Mouse (Mus musculus) ES-Bruce4 (cell line): ENCODE data around the gene Iqca. TPM values are rescaled to one million over a fixed set of nuclear protein-coding genes. Genes with fewer than 3 reads are reported as not detected.
A peak's percentile ranks its signal among the peaks of the same experiment; 100 is the strongest.

Source experiments
- H3K27ac ChIP-seq: 2 replicates; pipeline ENCODE4 v1.5.1; 2012; ENCODE audit warnings: low read length, inconsistent platforms; ENCODE audit not compliant: insufficient read depth
- H3K27me3 ChIP-seq: 2 replicates; pipeline ENCODE4 v1.6.1; 2012; ENCODE audit warnings: mild to moderate bottlenecking, low read length, inconsistent platforms; ENCODE audit not compliant: control insufficient read depth, poor library complexity, insufficient read depth, severe bottlenecking
- H3K36me3 ChIP-seq: 2 replicates; pipeline ENCODE4 v1.6.1; 2012; ENCODE audit warnings: inconsistent platforms, mild to moderate bottlenecking, low read length, moderate library complexity; ENCODE audit not compliant: control insufficient read depth, poor library complexity, insufficient read depth, severe bottlenecking
- H3K4me1 ChIP-seq: one replicate; pipeline ENCODE4 v1.8.1; 2011; ENCODE audit warnings: low read length; ENCODE audit not compliant: control insufficient read depth, insufficient read depth
- H3K4me3 ChIP-seq: 2 replicates; pipeline ENCODE4 v1.5.1; 2011; ENCODE audit warnings: low read depth, mild to moderate bottlenecking, low read length
- H3K9ac ChIP-seq: 2 replicates; pipeline ENCODE4 v1.6.1; 2012; ENCODE audit warnings: low read depth, mild to moderate bottlenecking, inconsistent platforms; ENCODE audit not compliant: poor library complexity, severe bottlenecking
- H3K9me3 ChIP-seq: replicated peaks from 2 replicates; pipeline ENCODE4 v1.6.1; 2012; ENCODE audit warnings: mild to moderate bottlenecking, low read length, inconsistent platforms; ENCODE audit not compliant: control insufficient read depth, poor library complexity, insufficient read depth, severe bottlenecking
- CTCF ChIP-seq: IDR thresholded peaks from one replicate; pipeline ENCODE4 v1.8.1; 2011; ENCODE audit warnings: low read depth, low read length
- EP300 ChIP-seq: IDR thresholded peaks from 2 replicates; pipeline ENCODE4 v1.6.1; 2011; ENCODE audit warnings: low read depth, low read length; ENCODE audit not compliant: insufficient read depth
- POLR2A ChIP-seq: IDR thresholded peaks from one replicate; pipeline ENCODE4 v1.8.1; 2011; ENCODE audit warnings: low read length; ENCODE audit not compliant: insufficient read depth
- polyA plus RNA-seq: library from polyadenylated mRNA; stranded (reverse); fragments of >200 nt; gene quantifications from 2 replicates; pipeline ENCODE4 v1.2.4, GENCODE M21; 2011; ENCODE audit warnings: low read depth; ENCODE audit not compliant: missing spikeins, insufficient read depth, insufficient read length

The Iqca gene
- polyA plus RNA-seq, 1 experiment: not detected

- Histone ChIP-seq H3K27ac (no peak overlapping the region), H3K9me3 (no peaks in the 10 kb centered on the region), H3K27me3 (no peaks in the 10 kb centered on the region), H3K9ac (no peak overlapping the region), H3K4me3 (no peak overlapping the region), H3K36me3 (no peaks in the 10 kb centered on the region), H3K4me1 (no peaks in the 10 kb centered on the region)
- TF ChIP-seq POLR2A: no peak
- TF ChIP-seq EP300: no peak
- TF ChIP-seq CTCF: no peak
Observed at GRCm38 (mm10) chr1:90131982-90132381, 21.2 kb downstream of the Iqca start.

- H3K4me3 ChIP-seq: peak overlapping the region; percentile 85
- no peaks in the 10 kb centered on the region for H3K9me3 ChIP-seq
- no peaks in the 10 kb centered on the region for H3K27me3 ChIP-seq
- H3K27ac ChIP-seq: no peak overlapping the region
- no peaks in the 10 kb centered on the region for H3K36me3 ChIP-seq
- no peaks in the 10 kb centered on the region for H3K4me1 ChIP-seq
- H3K9ac ChIP-seq: no peak overlapping the region
- TF ChIP-seq POLR2A: no peak
- no peak for TF ChIP-seq EP300
- no peak for TF ChIP-seq CTCF
Observed at GRCm38 (mm10) chr1:90124561-90124960, 28.6 kb downstream of the Iqca start.

- Histone ChIP-seq H3K9me3 (no peaks in the 10 kb centered on the region), H3K27me3 (no peaks in the 10 kb centered on the region), H3K4me3 (no peak overlapping the region), H3K9ac (no peak overlapping the region), H3K4me1 (no peaks in the 10 kb centered on the region), H3K27ac (no peak overlapping the region), H3K36me3 (no peaks in the 10 kb centered on the region)
- no peak for TF ChIP-seq EP300
- no peak for TF ChIP-seq CTCF
Observed at GRCm38 (mm10) chr1:90120706-90121105, 32.5 kb downstream of the Iqca start.

- Histone ChIP-seq H3K27ac (no peak overlapping the region), H3K9me3 (no peaks in the 10 kb centered on the region), H3K9ac (no peak overlapping the region), H3K27me3 (no peaks in the 10 kb centered on the region), H3K4me1 (no peaks in the 10 kb centered on the region), H3K4me3 (no peak overlapping the region), H3K36me3 (no peaks in the 10 kb centered on the region)
- no peak for TF ChIP-seq CTCF
- no peak for TF ChIP-seq EP300
- TF ChIP-seq POLR2A: no peak
Observed at GRCm38 (mm10) chr1:90119214-90119613, 34.0 kb downstream of the Iqca start.

DNA sequence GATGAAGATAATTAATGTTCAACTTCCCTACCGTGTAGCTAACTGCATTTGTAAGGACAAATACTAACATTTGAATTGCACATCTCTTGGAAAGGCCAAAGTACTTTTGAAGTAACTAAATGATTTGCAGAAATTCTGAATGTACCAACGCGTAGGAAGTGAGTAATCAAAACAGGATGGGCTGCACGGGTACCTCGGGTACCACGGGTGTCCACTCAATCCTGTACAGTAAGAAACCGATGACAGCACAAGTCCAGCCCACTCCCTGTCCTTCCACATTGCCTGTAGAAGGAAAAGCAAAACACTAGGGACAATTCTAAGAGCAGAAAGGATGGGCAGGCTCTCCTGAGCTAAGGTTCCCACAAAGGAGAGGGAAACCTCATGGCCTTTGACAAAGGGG lies 36.0 kb downstream of the Iqca start:
- TF ChIP-seq EP300 (no peak), POLR2A (no peak), CTCF (no peak)
- Histone ChIP-seq H3K36me3 (no peaks in the 10 kb centered on the region), H3K27me3 (no peaks in the 10 kb centered on the region), H3K9ac (no peak overlapping the region), H3K9me3 (no peaks in the 10 kb centered on the region), H3K4me3 (no peak overlapping the region), H3K4me1 (no peaks in the 10 kb centered on the region), H3K27ac (no peak overlapping the region)

GRCm38 (mm10) chr1:90114586-90114985 lies 38.6 kb downstream of the Iqca start:
- no peaks in the 10 kb centered on the region for H3K9me3 ChIP-seq
- no peaks in the 10 kb centered on the region for H3K4me1 ChIP-seq
- H3K4me3 ChIP-seq: no peak overlapping the region
- H3K36me3 ChIP-seq: no peaks in the 10 kb centered on the region
- H3K9ac ChIP-seq: no peak overlapping the region
- TF ChIP-seq CTCF (no peak), POLR2A (no peak), EP300 (no peak)
- no peak overlapping the region for H3K27ac ChIP-seq
- no peaks in the 10 kb centered on the region for H3K27me3 ChIP-seq

DNA sequence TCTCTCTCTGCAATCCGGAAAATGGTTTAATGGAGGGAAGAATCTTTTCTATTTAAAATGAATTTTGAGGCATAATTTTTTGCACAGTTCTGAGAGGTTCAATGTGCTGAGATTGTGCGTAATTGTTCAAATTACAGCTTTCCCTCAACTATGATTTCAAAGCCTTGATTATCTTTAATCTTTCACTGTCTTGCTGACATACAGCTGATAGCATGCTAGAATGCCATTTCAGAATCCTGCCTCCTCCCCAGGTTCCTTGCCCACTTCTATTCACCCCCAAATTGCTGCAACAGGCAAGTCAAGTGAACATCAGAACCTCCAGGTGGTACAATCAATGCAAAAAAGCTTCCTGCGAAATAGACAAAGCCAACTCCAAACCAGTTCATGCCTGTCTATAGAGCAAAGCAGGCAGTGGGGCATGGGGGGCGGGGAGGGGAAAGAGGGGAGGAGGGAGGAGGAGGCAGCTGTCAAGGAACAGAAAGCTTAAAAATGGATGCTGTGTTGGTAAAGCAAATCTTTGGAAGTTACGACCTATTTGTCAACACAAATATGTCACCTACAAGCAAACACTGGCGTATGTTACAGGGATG lies 39.5 kb downstream of the Iqca start:
- Histone ChIP-seq H3K9ac (no peak overlapping the region), H3K27me3 (no peaks in the 10 kb centered on the region), H3K4me1 (no peaks in the 10 kb centered on the region), H3K27ac (no peak overlapping the region), H3K9me3 (no peaks in the 10 kb centered on the region), H3K4me3 (no peak overlapping the region), H3K36me3 (no peaks in the 10 kb centered on the region)
- TF ChIP-seq EP300 (no peak), CTCF (no peak), POLR2A (no peak)
